Mouse (Mus musculus) activated CD4-positive, CD25-positive, alpha-beta regulatory T cell, adult 4 months (primary cell): Measurements from ENCODE around the gene Gnl3l. TPM values are rescaled to one million over a fixed set of nuclear protein-coding genes. Genes with fewer than 3 reads are reported as not detected.

ENCODE experiments used
- ATAC-seq: one replicate; pipeline ENCODE4 v1.8.0; 2017
- polyA plus RNA-seq, 2 experiments: library from polyadenylated mRNA; unstranded; fragments of 100-300 nt; shearing (Covaris generic); gene quantifications; one replicate each; pipeline ENCODE4 v1.2.1; 2017

The Gnl3l gene
- polyA plus RNA-seq, 2 experiments from 2014 or later: 22.6 to 24.7 TPM

GRCm38 (mm10) chrX:150956522-150957300 lies 60.4 kb downstream of the Gnl3l start:
- ATAC-seq: peak; percentile 61

GRCm38 (mm10) chrX:150956016-150956415 lies 61.1 kb downstream of the Gnl3l start:
- ATAC-seq: no peak

- no peak for ATAC-seq
Observed at GRCm38 (mm10) chrX:150955441-150955840, 61.7 kb downstream of the Gnl3l start.

- no peak for ATAC-seq
Observed at GRCm38 (mm10) chrX:150954721-150955120, 62.4 kb downstream of the Gnl3l start.

Other genes starting within 250 kb of the Gnl3l start
- gene Maged2, start 203.0 kb downstream of the Gnl3l start, polyA plus RNA-seq: 10 to 100 TPM; 17.3 to 30.3 TPM
- under 1 TPM in 1 of 2 experiments, not detected in 1; 0.42 TPM for gene Fgd1, start 28.8 kb upstream of the Gnl3l start, polyA plus RNA-seq
- 10 to 100 TPM; 15.8 to 19.0 TPM for gene Tsr2, start 79.2 kb upstream of the Gnl3l start, polyA plus RNA-seq
- gene Wnk3, start 180.8 kb upstream of the Gnl3l start, polyA plus RNA-seq: under 1 TPM; 0.09 to 0.45 TPM